Mouse (Mus musculus) left cerebral cortex, postnatal 25 days (tissue): Measurements from ENCODE around the gene Vmn1r70. TPM values are rescaled to one million over a fixed set of nuclear protein-coding genes. Genes with fewer than 3 reads are reported as not detected.

Experiments
- DNase-seq, 2 experiments: peaks; one replicate each; pipeline ENCODE4 v3.0.0; 2022; ENCODE audit warnings: low spot score in 2 of 2, mixed read lengths in 1 of 2
- intact Hi-C: fragments of 180-260 bp; cut with DNase I; formaldehyde crosslinking; loops from one replicate; pipeline ENCODE4 v1.15.1; 2025
- total RNA-seq, 2 experiments: library from RNA; stranded (reverse); gene quantifications; 2 replicates each; pipeline ENCODE4 v1.2.3; 2021

Gene Vmn1r70
- not detected for total RNA-seq

GRCm38 (mm10) chr7:10631232-10631631 lies at the start of gene Vmn1r70:
Gene Vmn1r70 (plus strand): TSS chr7:10631532.
- intact Hi-C loops, result no loop called here
- no peak for DNase-seq

- no peak for DNase-seq
- intact Hi-C loops, result no loop called here
Measured at GRCm38 (mm10) chr7:10613559-10613958, 17.8 kb upstream of the Vmn1r70 start, which contains the start of gene Vmn1r69. Gene Vmn1r69 (minus strand): TSS chr7:10613659.

Other genes with a start within 250 kb of the Vmn1r70 start
- gene Vmn1r67, start 188.2 kb upstream of the Vmn1r70 start, total RNA-seq, result not detected
- gene Zik1, start 136.1 kb upstream of the Vmn1r70 start, total RNA-seq, result 10 to 100 TPM; 16.3 to 17.7 TPM
- gene Vmn1r68, start 73.0 kb upstream of the Vmn1r70 start, total RNA-seq, result not detected
- not detected for gene Vmn1r69, start 17.9 kb upstream of the Vmn1r70 start, total RNA-seq
- gene Nlrp4b, start 56.3 kb downstream of the Vmn1r70 start, total RNA-seq, result not detected
- not detected for gene Vmn1r71, start 122.8 kb downstream of the Vmn1r70 start, total RNA-seq